Mouse (Mus musculus) CD4-positive, CD25-positive, alpha-beta regulatory T cell, adult 4 months (primary cell): ENCODE results near the gene Nhp2. TPM values are rescaled to one million over a fixed set of nuclear protein-coding genes. Genes with fewer than 3 reads are reported as not detected.
"Not testable (repeated sequence)": the region's sequence is repeated elsewhere in the genome, so short reads cannot be mapped to it uniquely, and the experiment has no call there.

ENCODE experiments used
- ATAC-seq: one replicate; pipeline ENCODE4 v1.8.0; 2017
- polyA plus RNA-seq, 2 experiments: library from polyadenylated mRNA; unstranded; fragments of 100-300 nt; shearing (Covaris generic); gene quantifications; one replicate each; pipeline ENCODE4 v1.2.1; 2017

Nhp2 gene
- polyA plus RNA-seq, 2 experiments from 2014 or later = 87.8 to 116 TPM

- no peak for ATAC-seq
Observed at GRCm38 (mm10) chr11:51658705-51659104, 39.2 kb downstream of the Nhp2 start.

- no peak for ATAC-seq
Observed at GRCm38 (mm10) chr11:51661867-51662365, 42.4 kb downstream of the Nhp2 start.

GRCm38 (mm10) chr11:51662632-51663031, 43.1 kb downstream of the Nhp2 start:
- no peak for ATAC-seq

GRCm38 (mm10) chr11:51664747-51665146, 45.2 kb downstream of the Nhp2 start:
- ATAC-seq = not testable (repeated sequence)

GRCm38 (mm10) chr11:51670846-51671245, 51.3 kb downstream of the Nhp2 start:
- ATAC-seq = no peak

GRCm38 (mm10) chr11:51671376-51671775, 51.8 kb downstream of the Nhp2 start:
- ATAC-seq = no peak

GRCm38 (mm10) chr11:51673291-51673690, 53.8 kb downstream of the Nhp2 start:
- no peak for ATAC-seq

Other genes starting within 250 kb of the Nhp2 start
- gene Phykpl, start 35.0 kb upstream of the Nhp2 start, polyA plus RNA-seq = 10 to 100 TPM; 27.4 to 30.3 TPM
- gene Hnrnpab, start 12.9 kb upstream of the Nhp2 start, polyA plus RNA-seq = 10 to 100 TPM; 21.2 to 36.2 TPM
- 10 to 100 TPM; 46.6 to 54.0 TPM for gene Rmnd5b, start 16.2 kb downstream of the Nhp2 start, polyA plus RNA-seq
- 1 to 10 TPM; 1.2 to 2.5 TPM for gene N4bp3, start 31.1 kb downstream of the Nhp2 start, polyA plus RNA-seq
- under 1 TPM in 1 of 2 experiments, not detected in 1; 0.62 TPM for gene D930048N14Rik, start 31.2 kb downstream of the Nhp2 start, polyA plus RNA-seq
- gene 0610009B22Rik, start 69.1 kb downstream of the Nhp2 start, polyA plus RNA-seq = 10 to 100 TPM; 19.9 to 20.3 TPM
- 10 to 100 TPM; 18.2 to 27.0 TPM for gene Sec24a, start 143.9 kb downstream of the Nhp2 start, polyA plus RNA-seq
- gene Sar1b, start 144.0 kb downstream of the Nhp2 start, polyA plus RNA-seq = 100 to 1,000 TPM; 128 to 129 TPM
- 10 to 100 TPM; 19.9 to 27.8 TPM for gene Jade2, start 237.9 kb downstream of the Nhp2 start, polyA plus RNA-seq